Mouse (Mus musculus): ENCODE data around the gene Jam2.

GRCm38 (mm10) chr16:84734806-84735165 lies 39.1 kb upstream of the Jam2 start:
- TF ChIP-seq EP300 (optimal IDR thresholded peaks at IDR 0.05), result no peak
- no peak for TF ChIP-seq CTCF (IDR thresholded peaks at IDR 0.05; ENCODE audit: low read depth)
